Mouse (Mus musculus) activated CD4-positive, CD25-positive, alpha-beta regulatory T cell, adult 4 months (primary cell): ENCODE measurements at regions not wholly inside any gene's neighbourhood (a gene's known extent, or its start where the extent isn't known, plus 50 kb on each side); places are given as distances from the start of the nearest gene placed in this dataset.

Experiments used
- ATAC-seq: one replicate; pipeline ENCODE4 v1.8.0; 2017

GRCm38 (mm10) chr3:130883319-130883718, 153.1 kb upstream of the Rpl34 start:
- no peak for ATAC-seq

- ATAC-seq: no peak
Observed at GRCm38 (mm10) chr3:130880482-130880881, 150.3 kb upstream of the Rpl34 start.

GRCm38 (mm10) chr3:130879463-130879862, 149.3 kb upstream of the Rpl34 start:
- ATAC-seq: no peak

GRCm38 (mm10) chr3:130878834-130879233, 148.6 kb upstream of the Rpl34 start:
- ATAC-seq: no peak

- ATAC-seq: no peak
Observed at GRCm38 (mm10) chr3:130877981-130878380, 147.8 kb upstream of the Rpl34 start.

- no peak for ATAC-seq
Observed at GRCm38 (mm10) chr3:130873745-130874144, 143.5 kb upstream of the Rpl34 start.

GRCm38 (mm10) chr3:130866952-130867632, 136.9 kb upstream of the Rpl34 start:
- no peak for ATAC-seq

GRCm38 (mm10) chr3:130864783-130865182, 134.6 kb upstream of the Rpl34 start:
- no peak for ATAC-seq

- ATAC-seq: no peak
Observed at GRCm38 (mm10) chr3:130863376-130863775, 133.2 kb upstream of the Rpl34 start.

GRCm38 (mm10) chr3:130860315-130860714, 130.1 kb upstream of the Rpl34 start:
- ATAC-seq: no peak

- ATAC-seq: no peak
Observed at GRCm38 (mm10) chr3:130853866-130854265, 123.7 kb upstream of the Rpl34 start.

GRCm38 (mm10) chr3:130850766-130851308, 120.6 kb upstream of the Rpl34 start:
- ATAC-seq: no peak

GRCm38 (mm10) chr3:130841755-130842154, 111.6 kb upstream of the Rpl34 start:
- ATAC-seq: no peak

GRCm38 (mm10) chr3:130839924-130840440, 109.8 kb upstream of the Rpl34 start:
- no peak for ATAC-seq

- no peak for ATAC-seq
Observed at GRCm38 (mm10) chr3:130838626-130839422, 108.6 kb upstream of the Rpl34 start.

- no peak for ATAC-seq
Observed at GRCm38 (mm10) chr3:130833722-130834121, 103.5 kb upstream of the Rpl34 start.

- no peak for ATAC-seq
Observed at GRCm38 (mm10) chr3:130833082-130833481, 102.9 kb upstream of the Rpl34 start.

GRCm38 (mm10) chr3:130831788-130832187, 101.6 kb upstream of the Rpl34 start:
- no peak for ATAC-seq

- ATAC-seq: no peak
Observed at GRCm38 (mm10) chr3:130828346-130828745, 98.1 kb upstream of the Rpl34 start.

- no peak for ATAC-seq
Observed at GRCm38 (mm10) chr3:130827934-130828333, 97.7 kb upstream of the Rpl34 start.

- no peak for ATAC-seq
Observed at GRCm38 (mm10) chr3:130827021-130827420, 96.8 kb upstream of the Rpl34 start.

GRCm38 (mm10) chr3:130819837-130820098, 89.6 kb upstream of the Rpl34 start:
- ATAC-seq: peak; percentile 27

- ATAC-seq: peak; percentile 66
Observed at GRCm38 (mm10) chr3:130819031-130819836, 89.0 kb upstream of the Rpl34 start.
